Mouse (Mus musculus) B cell, adult 2 months (primary cell): ENCODE measurements around the gene Fer.

Source experiments
- DNase-seq, 2 experiments: peaks; one replicate each; pipeline ENCODE4 v3.0.0; 2022

Fer gene

DNA sequence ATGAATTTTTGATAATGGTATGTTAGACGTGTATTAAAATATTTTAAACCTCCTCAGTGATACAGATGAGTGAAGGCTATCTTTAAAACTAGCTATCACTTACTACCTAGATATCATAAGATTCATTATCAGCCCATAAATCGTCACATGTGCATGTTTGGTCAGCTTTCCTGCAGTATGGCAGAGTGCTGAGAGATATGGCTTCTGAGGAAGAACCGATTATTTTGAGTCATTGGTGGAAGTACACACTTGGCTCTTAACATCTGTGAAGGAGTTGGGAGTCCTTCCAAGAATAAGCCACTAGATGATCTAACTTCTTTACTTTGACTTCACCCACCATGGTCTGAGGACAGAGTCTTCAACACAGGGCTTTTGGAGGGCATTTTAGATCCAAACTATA, 117.3 kb downstream of the Fer start:
- DNase-seq: no peak

DNA sequence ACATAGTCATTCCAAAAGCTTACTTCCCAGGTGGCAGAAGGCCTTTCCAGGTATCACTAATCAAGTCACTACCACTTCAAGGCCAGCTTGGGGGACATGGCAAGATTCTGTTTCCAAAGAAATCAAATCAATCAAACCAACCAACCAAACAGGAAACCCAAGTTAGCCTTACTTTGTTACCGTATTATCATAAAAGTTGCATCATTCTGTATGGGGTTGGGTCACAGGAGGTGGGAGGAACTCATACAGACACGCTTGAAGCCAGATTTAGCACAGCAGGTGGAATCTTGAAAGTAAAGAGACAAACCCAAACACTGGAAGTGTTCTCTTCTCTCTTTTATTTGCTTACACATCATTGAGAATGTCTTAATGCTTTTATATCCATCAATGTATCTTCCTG, 125.8 kb downstream of the Fer start:
- no peak for DNase-seq

- DNase-seq: no peak
Measured at GRCm38 (mm10) chr17:63991160-63991559, 128.3 kb downstream of the Fer start.

GRCm38 (mm10) chr17:63995921-63996320, 133.1 kb downstream of the Fer start:
- DNase-seq: no peak

GRCm38 (mm10) chr17:63997643-63998042, 134.8 kb downstream of the Fer start:
- DNase-seq: no peak

- no peak for DNase-seq
Measured at GRCm38 (mm10) chr17:64003444-64003843, 140.6 kb downstream of the Fer start.

- no peak for DNase-seq
Measured at GRCm38 (mm10) chr17:64005575-64006249, 142.8 kb downstream of the Fer start.

- no peak for DNase-seq
Measured at GRCm38 (mm10) chr17:64016606-64017005, 153.7 kb downstream of the Fer start.

GRCm38 (mm10) chr17:64018240-64018639, 155.4 kb downstream of the Fer start:
- DNase-seq: no peak

GRCm38 (mm10) chr17:64018870-64019269, 156.0 kb downstream of the Fer start:
- no peak for DNase-seq

GRCm38 (mm10) chr17:64019646-64020045, 156.8 kb downstream of the Fer start:
- DNase-seq: no peak

- DNase-seq: no peak
Measured at GRCm38 (mm10) chr17:64026485-64026884, 163.6 kb downstream of the Fer start.

DNA sequence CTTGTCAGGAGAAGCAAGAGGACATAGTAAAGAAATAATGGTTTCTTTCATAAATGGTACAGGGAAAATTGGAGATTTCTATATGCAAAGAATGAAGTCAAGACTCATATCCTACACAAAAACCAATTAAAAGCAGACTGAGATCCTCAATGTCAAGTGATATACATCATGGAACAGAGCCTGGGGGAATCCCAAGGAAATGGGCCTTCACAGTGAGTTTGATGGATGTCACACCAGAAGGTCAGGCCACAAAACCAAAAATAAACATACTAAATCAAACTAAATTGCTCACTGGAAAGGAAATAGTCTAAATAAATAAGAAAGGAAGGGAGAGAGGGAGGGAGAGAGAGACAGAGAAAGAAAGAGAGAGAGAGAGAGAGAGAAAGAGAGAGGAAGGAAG, 178.9 kb downstream of the Fer start:
- DNase-seq: no peak

- DNase-seq: no peak
Measured at GRCm38 (mm10) chr17:64045326-64045725, 182.5 kb downstream of the Fer start.

- no peak for DNase-seq
Measured at GRCm38 (mm10) chr17:64046557-64046956, 183.7 kb downstream of the Fer start.

GRCm38 (mm10) chr17:64050911-64051310, 188.0 kb downstream of the Fer start:
- DNase-seq: no peak

- no peak for DNase-seq
Measured at GRCm38 (mm10) chr17:64053636-64054035, 190.8 kb downstream of the Fer start.

GRCm38 (mm10) chr17:64060529-64060928, 197.7 kb downstream of the Fer start:
- DNase-seq: no peak

- no peak for DNase-seq
Measured at GRCm38 (mm10) chr17:64065243-64065642, 202.4 kb downstream of the Fer start.

GRCm38 (mm10) chr17:64077392-64077791, 214.5 kb downstream of the Fer start:
- DNase-seq: no peak

DNA sequence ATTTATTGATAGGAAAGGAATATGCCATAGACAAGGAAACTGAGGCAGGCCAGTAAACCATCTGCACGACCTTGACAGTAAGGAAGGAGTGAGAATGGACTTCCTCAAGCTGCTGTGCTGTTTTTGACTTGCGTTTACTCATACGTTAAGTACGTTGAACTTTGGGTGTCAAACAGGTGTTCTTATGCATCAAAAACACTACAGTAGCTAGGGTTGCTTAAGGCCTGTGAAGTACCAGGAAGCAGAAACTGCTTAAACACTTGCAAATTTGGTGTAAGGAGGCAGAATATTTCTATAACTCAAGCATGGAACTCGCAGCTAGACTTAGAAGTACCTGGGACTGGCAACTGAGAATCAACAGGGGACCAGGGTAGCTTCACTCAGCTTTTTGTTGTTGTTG, 221.9 kb downstream of the Fer start:
- no peak for DNase-seq

GRCm38 (mm10) chr17:64085493-64085892, 222.6 kb downstream of the Fer start:
- DNase-seq: no peak

GRCm38 (mm10) chr17:64086875-64087608, 224.2 kb downstream of the Fer start:
- no peak for DNase-seq

DNA sequence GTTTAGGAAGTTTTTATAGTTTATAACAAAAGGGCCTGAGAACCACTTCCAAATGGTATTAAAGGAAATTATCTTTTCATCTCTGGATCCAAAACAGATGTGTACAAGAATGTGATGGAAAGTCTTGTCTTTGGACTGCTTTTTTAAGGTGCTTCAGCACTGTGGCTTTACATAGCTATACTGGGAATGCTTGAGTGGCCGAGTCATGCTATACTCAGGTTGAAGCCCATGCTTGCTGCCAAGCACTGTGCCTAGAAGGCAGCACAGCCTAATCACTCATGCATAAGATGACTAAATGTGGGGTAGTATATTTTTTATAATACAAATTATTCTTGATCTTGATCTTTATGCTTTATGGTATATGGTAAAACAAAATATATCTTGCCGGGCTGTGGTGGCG, 225.0 kb downstream of the Fer start:
- no peak for DNase-seq

DNA sequence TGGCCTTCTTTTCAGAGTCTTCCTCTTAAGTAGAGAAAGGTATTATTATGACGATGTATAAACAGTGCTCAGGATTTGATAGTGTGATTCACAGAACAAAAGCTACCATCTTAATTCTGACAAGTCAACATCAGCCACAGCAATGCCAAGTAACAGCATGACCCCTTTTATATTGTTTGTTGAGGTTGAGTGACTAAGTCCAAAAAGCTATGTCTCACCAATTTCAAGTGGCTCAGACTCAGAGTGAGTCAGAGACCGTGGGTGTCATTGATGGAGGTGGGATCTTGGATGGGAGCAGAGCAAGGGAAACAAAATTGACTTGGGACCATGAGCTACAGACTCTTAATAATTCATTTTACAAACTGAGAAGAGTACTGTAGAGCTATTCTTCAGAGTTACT, 230.9 kb downstream of the Fer start:
- no peak for DNase-seq
